Mouse (Mus musculus): ENCODE data around the gene Atp5l. TPM values are rescaled to one million over a fixed set of nuclear protein-coding genes. Genes with fewer than 3 reads are reported as not detected.

Gene Atp5l
- polyA plus RNA-seq, 1 experiment, result 773 TPM

DNA sequence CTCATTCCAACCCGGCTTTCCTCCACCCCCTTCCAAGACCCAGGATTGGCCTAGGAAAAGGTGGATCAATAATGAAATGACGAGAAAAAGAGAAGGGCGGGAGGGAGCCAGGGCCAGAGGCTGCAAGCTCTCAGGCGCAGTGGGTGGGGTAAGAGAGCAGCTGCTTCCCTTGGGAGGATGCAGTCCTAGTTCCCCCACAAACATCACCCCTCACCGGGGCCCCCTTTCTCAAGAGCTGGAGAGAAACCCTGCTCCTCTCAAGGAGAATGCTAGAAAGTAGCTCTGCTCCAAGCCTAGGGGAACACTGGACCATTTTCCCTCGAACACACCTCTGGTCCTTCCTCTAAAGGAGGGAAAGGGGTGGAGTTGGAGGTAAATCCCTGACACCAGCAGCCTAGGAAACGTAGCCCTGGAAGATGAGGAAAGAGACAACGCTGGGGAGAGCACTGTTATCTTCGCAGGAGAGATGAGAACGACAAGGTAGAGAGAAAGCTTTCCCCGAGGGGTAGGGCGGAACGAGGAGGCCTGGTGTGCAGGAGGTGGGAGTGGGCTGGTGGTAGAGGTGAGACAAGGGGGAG, 40.8 kb downstream of the Atp5l start:
- TF ChIP-seq SRF (IDR thresholded peaks at IDR 0.05; ENCODE audit: control insufficient read depth, insufficient read length, low read depth), result no peak
- TF ChIP-seq POLR2A (IDR thresholded peaks at IDR 0.05; ENCODE audit: insufficient read length, low read depth), result no peak
- TF ChIP-seq MAX (IDR thresholded peaks at IDR 0.05; ENCODE audit: low read depth), result no peak
- no peak for TF ChIP-seq REST (IDR thresholded peaks at IDR 0.05; ENCODE audit: insufficient read depth, insufficient read length)
- TF ChIP-seq POLR2AphosphoS2 (IDR thresholded peaks at IDR 0.05; ENCODE audit: insufficient read length, low read depth), result no peak
- no peak for TF ChIP-seq TCF3 (IDR thresholded peaks at IDR 0.05; ENCODE audit: insufficient read length, low read depth)
- TF ChIP-seq CEBPB (IDR thresholded peaks at IDR 0.05; ENCODE audit: insufficient read depth, poor library complexity, severe bottlenecking), result no peak
- TF ChIP-seq MYOG (IDR thresholded peaks at IDR 0.05; ENCODE audit: control insufficient read depth in 1 of 3, insufficient read depth in 1 of 3, insufficient read length in 2 of 3, low read depth in 2 of 3), result peak in 1 of 3 experiments; percentile 25
- TF ChIP-seq MYOD1 (IDR thresholded peaks at IDR 0.05; ENCODE audit: control insufficient read depth in 1 of 3, insufficient read length in 2 of 3, low read depth in 2 of 3), result peak in 1 of 3 experiments; percentile 9
- no peak for TF ChIP-seq E2F4 (IDR thresholded peaks at IDR 0.05; ENCODE audit: insufficient read depth)
- no peak for TF ChIP-seq TCF12 (IDR thresholded peaks at IDR 0.05; ENCODE audit: insufficient read depth, poor library complexity, severe bottlenecking)
- no peak for TF ChIP-seq USF1 (IDR thresholded peaks at IDR 0.05; ENCODE audit: low read depth)
- Histone ChIP-seq H3K4me3 (peak overlapping the region; percentile 68), H3K36me3 (ENCODE audit: control insufficient read depth, insufficient read depth) (peaks cover 10% of the 10 kb centered on the region), H3ac (ENCODE audit: control insufficient read depth, insufficient read length) (peak overlapping the region; percentile 81), H3K79me2 (ENCODE audit: control insufficient read depth, insufficient read depth) (peaks cover 58% of the 10 kb centered on the region), H3K4me2 (ENCODE audit: low read depth) (peak overlapping the region; percentile 94), H3K27me3 (ENCODE audit: control insufficient read depth, insufficient read depth, insufficient read length) (no peaks in the 10 kb centered on the region)

DNA sequence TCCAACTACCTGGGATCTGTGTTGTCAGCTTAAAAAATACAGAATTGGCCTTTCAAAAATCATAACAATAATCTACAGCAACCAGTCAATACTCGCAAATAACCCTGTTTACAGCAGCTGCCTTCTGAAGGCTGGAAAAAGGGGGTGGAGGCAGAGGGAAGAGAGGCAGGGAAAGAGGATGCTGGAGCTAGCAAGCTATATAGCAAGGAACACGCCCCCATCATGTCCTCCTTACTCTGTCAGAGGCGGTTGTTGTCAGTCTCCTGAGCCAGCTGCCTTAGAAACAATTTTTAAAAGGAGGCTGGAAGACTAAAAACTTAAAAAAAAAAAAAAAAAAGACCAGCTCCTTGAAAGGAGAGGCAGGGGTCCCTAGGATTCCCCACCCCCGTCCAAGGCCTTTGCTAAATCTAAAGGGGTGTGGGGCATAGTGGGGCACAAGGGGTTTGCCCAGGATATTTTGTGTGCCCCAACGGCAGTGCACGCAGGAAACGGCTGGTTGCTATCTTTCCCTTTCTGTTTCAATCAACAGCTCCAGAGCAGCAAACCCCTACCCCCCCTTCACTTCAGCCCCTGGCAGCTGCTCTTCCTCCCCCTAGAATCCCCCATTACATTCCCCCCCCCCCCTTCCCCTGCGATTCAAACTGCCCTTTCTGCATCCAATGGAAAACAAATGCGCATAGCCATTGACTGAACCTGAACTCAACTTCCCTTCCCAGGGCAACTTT, 41.6 kb downstream of the Atp5l start:
- Histone ChIP-seq H3K4me3 (peak overlapping the region; percentile 68), H3ac (ENCODE audit: control insufficient read depth, insufficient read length) (no peak overlapping the region), H3K36me3 (ENCODE audit: control insufficient read depth, insufficient read depth) (peaks cover 10% of the 10 kb centered on the region), H3K27me3 (ENCODE audit: control insufficient read depth, insufficient read depth, insufficient read length) (no peaks in the 10 kb centered on the region), H3K4me2 (ENCODE audit: low read depth) (peak overlapping the region; percentile 94), H3K79me2 (ENCODE audit: control insufficient read depth, insufficient read depth) (peaks cover 66% of the 10 kb centered on the region)
- TF ChIP-seq MAX (IDR thresholded peaks at IDR 0.05; ENCODE audit: low read depth), result no peak
- no peak for TF ChIP-seq MYOD1 (IDR thresholded peaks at IDR 0.05; ENCODE audit: control insufficient read depth in 1 of 3, insufficient read length in 2 of 3, low read depth in 2 of 3)
- TF ChIP-seq REST (IDR thresholded peaks at IDR 0.05; ENCODE audit: insufficient read depth, insufficient read length), result no peak
- no peak for TF ChIP-seq E2F4 (IDR thresholded peaks at IDR 0.05; ENCODE audit: insufficient read depth)
- TF ChIP-seq CEBPB (IDR thresholded peaks at IDR 0.05; ENCODE audit: insufficient read depth, poor library complexity, severe bottlenecking), result no peak
- TF ChIP-seq POLR2AphosphoS2 (IDR thresholded peaks at IDR 0.05; ENCODE audit: insufficient read length, low read depth), result no peak
- TF ChIP-seq USF1 (IDR thresholded peaks at IDR 0.05; ENCODE audit: low read depth), result no peak
- no peak for TF ChIP-seq MYOG (IDR thresholded peaks at IDR 0.05; ENCODE audit: control insufficient read depth in 1 of 3, insufficient read depth in 1 of 3, insufficient read length in 2 of 3, low read depth in 2 of 3)
- no peak for TF ChIP-seq POLR2A (IDR thresholded peaks at IDR 0.05; ENCODE audit: insufficient read length, low read depth)
- TF ChIP-seq TCF12 (IDR thresholded peaks at IDR 0.05; ENCODE audit: insufficient read depth, poor library complexity, severe bottlenecking), result no peak
- TF ChIP-seq SRF (IDR thresholded peaks at IDR 0.05; ENCODE audit: control insufficient read depth, insufficient read length, low read depth), result no peak
- TF ChIP-seq TCF3 (IDR thresholded peaks at IDR 0.05; ENCODE audit: insufficient read length, low read depth), result no peak

DNA sequence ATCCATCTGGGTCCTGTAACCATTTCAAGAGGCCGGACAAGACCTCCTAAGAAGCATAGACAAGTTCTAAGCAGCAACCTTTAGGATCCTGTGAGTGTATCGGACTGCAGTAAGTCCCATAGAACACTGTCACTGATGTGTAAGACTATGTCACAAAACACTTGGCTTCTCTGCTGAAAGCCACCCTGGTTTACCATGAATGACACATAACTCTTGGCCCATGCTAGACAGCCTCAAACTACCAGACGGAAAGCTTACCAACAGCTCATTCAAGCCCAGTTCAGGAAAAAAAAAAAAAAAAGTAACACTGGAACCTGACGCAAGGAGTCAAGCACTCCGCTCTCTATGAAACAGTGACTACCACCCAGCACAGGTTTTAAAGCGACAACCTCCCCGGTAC, 42.9 kb downstream of the Atp5l start:
- H3ac ChIP-seq (ENCODE audit: control insufficient read depth, insufficient read length), result no peak overlapping the region
- no peak overlapping the region for H3K4me3 ChIP-seq
- TF ChIP-seq REST (IDR thresholded peaks at IDR 0.05; ENCODE audit: insufficient read depth, insufficient read length), result no peak
- no peak for TF ChIP-seq POLR2A (IDR thresholded peaks at IDR 0.05; ENCODE audit: insufficient read length, low read depth)
- TF ChIP-seq USF1 (IDR thresholded peaks at IDR 0.05; ENCODE audit: low read depth), result no peak
- TF ChIP-seq MYOG (IDR thresholded peaks at IDR 0.05; ENCODE audit: control insufficient read depth in 1 of 3, insufficient read depth in 1 of 3, insufficient read length in 2 of 3, low read depth in 2 of 3), result no peak
- TF ChIP-seq MYOD1 (IDR thresholded peaks at IDR 0.05; ENCODE audit: control insufficient read depth in 1 of 3, insufficient read length in 2 of 3, low read depth in 2 of 3), result no peak
- TF ChIP-seq E2F4 (IDR thresholded peaks at IDR 0.05; ENCODE audit: insufficient read depth), result no peak
- TF ChIP-seq MAX (IDR thresholded peaks at IDR 0.05; ENCODE audit: low read depth), result no peak
- no peak for TF ChIP-seq TCF12 (IDR thresholded peaks at IDR 0.05; ENCODE audit: insufficient read depth, poor library complexity, severe bottlenecking)
- TF ChIP-seq SRF (IDR thresholded peaks at IDR 0.05; ENCODE audit: control insufficient read depth, insufficient read length, low read depth), result no peak
- TF ChIP-seq POLR2AphosphoS2 (IDR thresholded peaks at IDR 0.05; ENCODE audit: insufficient read length, low read depth), result no peak
- TF ChIP-seq CEBPB (IDR thresholded peaks at IDR 0.05; ENCODE audit: insufficient read depth, poor library complexity, severe bottlenecking), result no peak
- TF ChIP-seq TCF3 (IDR thresholded peaks at IDR 0.05; ENCODE audit: insufficient read length, low read depth), result no peak
- H3K36me3 ChIP-seq (ENCODE audit: control insufficient read depth, insufficient read depth), result peaks cover 10% of the 10 kb centered on the region
- peaks cover 79% of the 10 kb centered on the region for H3K79me2 ChIP-seq (ENCODE audit: control insufficient read depth, insufficient read depth)
- H3K27me3 ChIP-seq (ENCODE audit: control insufficient read depth, insufficient read depth, insufficient read length), result no peaks in the 10 kb centered on the region
- no peak overlapping the region for H3K4me2 ChIP-seq (ENCODE audit: low read depth)

DNA sequence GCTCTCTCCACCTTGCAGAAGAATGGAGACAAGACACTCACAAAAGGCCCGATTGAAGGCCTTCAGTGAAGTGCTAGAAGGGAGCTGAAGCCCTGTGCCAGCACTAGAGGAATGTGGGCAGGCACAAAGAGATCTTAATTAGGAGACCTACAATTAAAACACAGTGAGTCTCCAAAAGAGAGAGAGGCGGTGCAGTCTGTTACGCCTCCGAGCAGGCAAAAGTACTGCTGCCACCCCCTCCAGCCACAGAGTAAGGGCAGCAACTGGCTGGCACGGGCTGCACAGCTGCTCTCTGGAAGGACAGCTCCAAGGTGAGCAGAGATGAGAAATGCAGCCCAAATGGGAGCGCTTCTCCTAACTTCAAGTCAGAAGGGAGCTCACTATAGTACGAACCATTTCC, 45.1 kb downstream of the Atp5l start:
- H3K36me3 ChIP-seq (ENCODE audit: control insufficient read depth, insufficient read depth), result peaks cover 10% of the 10 kb centered on the region
- no peak overlapping the region for H3ac ChIP-seq (ENCODE audit: control insufficient read depth, insufficient read length)
- peaks cover 97% of the 10 kb centered on the region for H3K79me2 ChIP-seq (ENCODE audit: control insufficient read depth, insufficient read depth)
- no peak overlapping the region for H3K4me3 ChIP-seq
- no peak overlapping the region for H3K4me2 ChIP-seq (ENCODE audit: low read depth)
- no peaks in the 10 kb centered on the region for H3K27me3 ChIP-seq (ENCODE audit: control insufficient read depth, insufficient read depth, insufficient read length)
- no peak for TF ChIP-seq E2F4 (IDR thresholded peaks at IDR 0.05; ENCODE audit: insufficient read depth)
- peak in 1 of 3 experiments; percentile 54 for TF ChIP-seq MYOD1 (IDR thresholded peaks at IDR 0.05; ENCODE audit: control insufficient read depth in 1 of 3, insufficient read length in 2 of 3, low read depth in 2 of 3)
- peak in 2 of 3 experiments; percentile 37 to 41 for TF ChIP-seq MYOG (IDR thresholded peaks at IDR 0.05; ENCODE audit: control insufficient read depth in 1 of 3, insufficient read depth in 1 of 3, insufficient read length in 2 of 3, low read depth in 2 of 3)
- TF ChIP-seq SRF (IDR thresholded peaks at IDR 0.05; ENCODE audit: control insufficient read depth, insufficient read length, low read depth), result no peak

All from myocyte (in vitro differentiated cells).